Mouse (Mus musculus) megakaryocyte, embryonic 14.5 days (primary cell): Measurements from ENCODE around the gene Gja3. TPM values are rescaled to one million over a fixed set of nuclear protein-coding genes. Genes with fewer than 3 reads are reported as not detected.
A peak's percentile ranks its signal among the peaks of the same experiment; 100 is the strongest.
"Not testable (repeated sequence)": the region's sequence is repeated elsewhere in the genome, so short reads cannot be mapped to it uniquely, and the experiment has no call there.

Experiments
- H3K27me3 ChIP-seq: replicated peaks from 2 replicates; pipeline ENCODE3; 2012; ENCODE audit warnings: inconsistent platforms
- H3K36me3 ChIP-seq: replicated peaks from 2 replicates; pipeline ENCODE3; 2012; ENCODE audit warnings: low read length, inconsistent platforms, mixed read lengths
- H3K4me1 ChIP-seq: 2 replicates; pipeline ENCODE4 v1.6.1; 2012; ENCODE audit warnings: inconsistent platforms
- H3K4me3 ChIP-seq: replicated peaks from 2 replicates; pipeline ENCODE3; 2012; ENCODE audit warnings: moderate library complexity, mild to moderate bottlenecking, inconsistent platforms
- H3K9me3 ChIP-seq: 2 replicates; pipeline ENCODE4 v1.6.1; 2012; ENCODE audit warnings: inconsistent platforms
- FLI1 ChIP-seq: IDR thresholded peaks from 2 replicates; pipeline ENCODE4 v1.6.1; 2012; ENCODE audit warnings: low read length, inconsistent platforms, mixed read lengths
- GATA1 ChIP-seq: IDR thresholded peaks from 3 replicates; pipeline ENCODE4 v1.6.1; 2012; ENCODE audit warnings: mixed read lengths, low read length, inconsistent platforms, borderline replicate concordance
- polyA plus RNA-seq: library from polyadenylated mRNA; stranded (reverse); fragments of >175 nt; gene quantifications from 2 replicates; pipeline ENCODE4 v1.2.3, GENCODE M21; 2012; ENCODE audit warnings: low replicate concordance; ENCODE audit not compliant: insufficient read depth

Gja3 gene
- polyA plus RNA-seq, 1 experiment, result not detected

DNA sequence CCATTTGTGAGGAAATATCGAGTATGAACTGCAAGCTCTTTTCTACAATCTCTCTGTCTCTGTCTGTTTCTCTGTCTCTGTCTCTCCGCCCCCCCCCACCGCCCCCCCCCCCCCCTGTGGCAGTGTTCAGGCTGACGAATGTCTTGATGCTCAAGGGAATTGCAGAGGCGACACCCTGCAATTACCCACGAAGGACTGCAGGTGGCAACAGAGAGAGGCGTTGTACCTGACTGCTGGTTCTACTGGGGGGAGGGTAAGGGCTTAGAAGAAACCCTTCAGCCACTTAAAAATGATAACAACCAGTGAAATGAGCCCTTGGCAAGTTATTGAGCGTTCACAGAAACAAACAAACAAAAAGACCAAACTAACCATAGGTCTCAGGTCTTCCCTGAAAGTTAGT is 35.1 kb upstream of the Gja3 start:
- no peak for TF ChIP-seq GATA1
- TF ChIP-seq FLI1, result no peak
- Histone ChIP-seq H3K36me3 (no peaks in the 10 kb centered on the region), H3K27me3 (peaks cover 24% of the 10 kb centered on the region), H3K4me1 (no peaks in the 10 kb centered on the region), H3K4me3 (no peak overlapping the region), H3K9me3 (no peaks in the 10 kb centered on the region)

DNA sequence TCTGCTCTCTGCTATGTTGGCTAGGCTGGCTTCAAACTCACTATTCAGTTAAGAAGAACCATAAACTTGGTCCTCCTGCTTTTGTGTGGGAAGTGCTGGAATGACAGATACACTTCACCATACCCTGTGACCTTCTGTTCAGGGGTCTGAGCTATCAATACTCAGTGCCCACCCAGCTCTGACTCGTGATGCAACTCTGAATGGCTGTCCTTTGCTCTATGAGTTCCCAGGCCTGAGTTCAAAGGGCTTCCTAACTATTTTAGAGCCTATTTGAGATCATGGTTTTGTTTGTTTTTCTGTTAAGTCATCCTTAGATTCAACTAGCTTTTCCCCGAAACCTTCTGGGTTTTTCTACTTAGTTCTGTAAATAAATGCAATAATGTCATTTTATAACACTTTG is 32.1 kb upstream of the Gja3 start:
- no peaks in the 10 kb centered on the region for H3K4me1 ChIP-seq
- no peaks in the 10 kb centered on the region for H3K9me3 ChIP-seq
- TF ChIP-seq GATA1, result no peak
- TF ChIP-seq FLI1, result no peak
- H3K36me3 ChIP-seq, result no peaks in the 10 kb centered on the region
- peaks cover 16% of the 10 kb centered on the region for H3K27me3 ChIP-seq
- no peak overlapping the region for H3K4me3 ChIP-seq

DNA sequence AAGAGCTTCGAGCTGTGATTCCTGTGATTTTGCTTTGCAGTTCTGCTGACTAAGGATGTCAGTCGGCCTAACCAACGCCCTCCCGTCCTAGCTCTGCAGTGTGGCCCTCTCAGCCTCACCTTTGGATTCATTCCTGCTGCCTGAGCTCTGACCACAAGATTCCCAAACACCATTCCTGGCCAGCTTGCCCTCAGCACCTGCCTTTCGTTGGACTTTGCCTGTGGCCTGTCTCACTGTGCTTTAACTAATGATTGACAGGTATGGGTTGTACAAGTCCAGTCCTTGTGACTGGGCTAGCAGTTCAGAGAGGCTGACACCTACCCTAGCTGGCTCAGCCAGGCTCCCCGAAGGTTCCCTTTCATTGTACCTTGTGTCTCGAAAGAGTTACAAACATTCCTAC is 31.2 kb upstream of the Gja3 start:
- Histone ChIP-seq H3K4me3 (no peak overlapping the region), H3K9me3 (no peaks in the 10 kb centered on the region), H3K36me3 (no peaks in the 10 kb centered on the region), H3K27me3 (peaks cover 16% of the 10 kb centered on the region), H3K4me1 (no peaks in the 10 kb centered on the region)
- no peak for TF ChIP-seq FLI1
- TF ChIP-seq GATA1, result no peak

DNA sequence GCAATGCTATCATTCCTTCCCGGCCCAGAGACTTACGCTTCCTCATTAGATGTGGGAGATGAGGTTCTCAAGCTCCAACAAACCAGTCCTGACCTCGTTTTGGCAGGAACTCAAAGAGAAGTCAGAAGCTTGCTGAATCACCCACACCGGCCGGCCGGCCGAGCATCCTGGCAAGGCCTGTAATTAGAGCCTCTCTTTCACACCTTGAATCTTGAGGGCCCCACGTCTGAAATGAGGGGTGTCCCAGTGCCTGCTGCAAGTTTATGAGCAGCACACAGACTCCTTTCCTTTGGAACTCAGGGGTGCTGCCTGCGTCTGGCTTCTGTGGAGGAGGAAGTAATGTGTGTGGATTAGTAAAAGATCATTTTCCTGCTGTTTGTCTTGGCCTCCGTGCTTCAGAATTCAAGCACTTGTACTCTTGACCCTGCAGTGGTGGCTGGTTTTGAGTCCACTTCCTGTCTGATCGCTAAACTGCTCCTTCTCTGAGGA is 26.3 kb upstream of the Gja3 start:
- H3K27me3 ChIP-seq, result peaks cover 17% of the 10 kb centered on the region

DNA sequence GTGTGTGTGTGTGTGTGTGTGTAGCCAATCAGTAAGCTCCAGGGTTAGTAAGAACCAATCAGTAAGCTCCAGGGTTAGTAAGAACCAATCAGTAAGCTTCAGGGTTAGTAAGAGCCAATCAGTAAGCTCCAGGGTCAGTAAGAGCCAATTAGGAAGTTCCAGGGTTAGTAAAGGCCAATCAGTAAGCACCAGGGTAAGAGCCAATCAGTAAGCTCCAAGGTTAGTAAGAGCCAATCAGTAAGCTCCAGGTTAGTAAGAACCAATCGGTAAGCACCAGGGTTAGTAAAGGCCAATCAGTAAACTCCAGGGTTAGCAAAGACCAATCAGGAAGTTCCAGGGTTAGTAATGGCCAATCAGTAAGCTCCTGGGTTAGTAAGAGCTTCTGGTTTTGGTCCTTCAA is 25.0 kb upstream of the Gja3 start:
- H3K9me3 ChIP-seq, result peaks cover 6% of the 10 kb centered on the region
- no peaks in the 10 kb centered on the region for H3K36me3 ChIP-seq
- H3K4me3 ChIP-seq, result no peak overlapping the region
- H3K27me3 ChIP-seq, result peaks cover 17% of the 10 kb centered on the region
- no peaks in the 10 kb centered on the region for H3K4me1 ChIP-seq
- no peak for TF ChIP-seq FLI1
- TF ChIP-seq GATA1, result no peak

More for the DNA sequence above, 26.3 kb upstream of the Gja3 start:
- no peaks in the 10 kb centered on the region for H3K4me1 ChIP-seq
- H3K4me3 ChIP-seq, result no peak overlapping the region
- no peaks in the 10 kb centered on the region for H3K36me3 ChIP-seq
- H3K9me3 ChIP-seq, result no peaks in the 10 kb centered on the region
- TF ChIP-seq GATA1, result no peak
- TF ChIP-seq FLI1, result no peak

DNA sequence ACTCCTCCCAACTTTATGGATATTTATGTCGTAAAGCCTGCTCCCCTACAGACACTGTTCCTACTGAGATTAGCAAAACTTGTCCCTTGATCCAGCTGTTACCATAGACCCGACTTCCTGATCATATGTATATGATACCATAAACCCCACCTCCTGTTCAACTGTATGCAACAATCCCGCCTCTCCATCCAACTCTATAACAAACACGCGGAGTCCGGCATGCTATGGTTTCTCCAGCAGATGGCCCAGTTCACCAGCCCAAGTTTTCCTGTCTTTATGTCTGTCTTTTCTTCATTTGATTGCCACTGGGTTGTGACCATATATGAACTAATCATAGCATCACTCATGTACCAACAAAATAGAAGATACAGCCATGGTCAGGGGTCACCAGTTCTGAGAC is 17.6 kb upstream of the Gja3 start:
- Histone ChIP-seq H3K27me3 (peaks cover 13% of the 10 kb centered on the region), H3K4me1 (no peaks in the 10 kb centered on the region), H3K9me3 (peaks cover 6% of the 10 kb centered on the region), H3K36me3 (no peaks in the 10 kb centered on the region), H3K4me3 (no peak overlapping the region)
- TF ChIP-seq FLI1, result no peak
- TF ChIP-seq GATA1, result no peak

DNA sequence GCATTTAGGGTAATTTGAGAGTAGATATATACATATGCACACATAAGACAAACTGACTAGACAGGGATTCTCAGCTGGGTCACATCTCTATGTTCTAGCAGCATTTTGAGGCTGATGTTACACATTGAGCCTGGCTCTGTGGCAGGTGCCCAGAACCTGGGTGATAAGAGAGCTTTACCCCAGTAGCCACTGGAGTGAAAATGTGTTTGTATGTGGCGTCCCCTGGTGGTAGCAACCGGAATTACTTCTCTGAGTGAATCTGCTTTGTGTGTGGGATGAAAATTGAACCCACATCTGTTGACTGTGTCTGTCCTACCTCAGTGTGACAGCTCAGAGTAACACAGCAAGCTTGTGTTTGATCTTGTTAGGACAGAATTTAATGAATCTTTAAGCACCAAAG is 12.0 kb upstream of the Gja3 start:
- H3K4me1 ChIP-seq, H3K36me3 ChIP-seq, H3K9me3 ChIP-seq, H3K4me3 ChIP-seq: not testable (repeated sequence)
- peaks cover 13% of the 10 kb centered on the region for H3K27me3 ChIP-seq

DNA sequence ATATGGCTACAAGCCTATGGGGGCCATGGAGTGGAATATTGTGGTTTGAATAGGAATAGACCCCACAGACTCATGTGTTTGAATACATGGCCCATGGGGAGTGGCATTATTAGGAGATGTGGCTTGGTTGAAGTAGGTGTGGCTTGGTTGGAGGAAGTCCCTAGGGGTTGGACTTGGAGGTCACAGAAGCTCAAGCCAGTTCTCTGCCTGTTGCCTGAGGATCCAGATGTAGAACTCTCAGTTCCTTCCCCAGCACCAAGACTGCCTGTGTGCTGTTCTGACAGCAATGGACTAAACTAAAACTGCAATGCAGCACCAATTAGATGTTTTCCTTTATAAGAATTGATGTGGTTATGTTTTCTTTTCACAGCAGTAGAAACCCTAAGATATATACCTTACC is 8.2 kb upstream of the Gja3 start:
- H3K27me3 ChIP-seq, result peaks cover 2% of the 10 kb centered on the region

DNA sequence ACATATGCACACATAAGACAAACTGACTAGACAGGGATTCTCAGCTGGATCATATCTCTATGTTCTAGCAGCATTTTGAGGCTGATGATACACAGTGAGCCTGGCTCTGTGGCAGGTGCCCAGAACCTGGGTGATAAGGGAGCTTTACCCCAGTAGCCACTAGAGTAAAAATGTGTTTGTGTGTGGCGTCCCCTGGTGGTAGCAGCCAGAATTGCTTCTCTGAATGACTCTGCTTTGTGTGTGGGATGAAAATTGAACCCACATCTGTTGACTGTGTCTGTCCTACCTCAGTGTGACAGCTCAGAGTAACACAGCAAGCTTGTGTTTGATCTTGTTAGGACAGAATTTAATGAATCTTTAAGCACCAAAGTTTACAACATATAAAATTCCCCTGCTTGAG is 2.2 kb upstream of the Gja3 start:
- H3K4me1 ChIP-seq, H3K4me3 ChIP-seq, H3K36me3 ChIP-seq: not testable (repeated sequence)
- Histone ChIP-seq H3K27me3 (peaks cover 40% of the 10 kb centered on the region), H3K9me3 (peaks cover 10% of the 10 kb centered on the region)

More for the DNA sequence above, 8.2 kb upstream of the Gja3 start:
- H3K9me3 ChIP-seq, result peaks cover 10% of the 10 kb centered on the region
- H3K36me3 ChIP-seq, result no peaks in the 10 kb centered on the region
- TF ChIP-seq FLI1 (no peak), GATA1 (no peak)
- no peak overlapping the region for H3K4me3 ChIP-seq
- H3K4me1 ChIP-seq, result no peaks in the 10 kb centered on the region; the same call in 1 of the 2 replicates

DNA sequence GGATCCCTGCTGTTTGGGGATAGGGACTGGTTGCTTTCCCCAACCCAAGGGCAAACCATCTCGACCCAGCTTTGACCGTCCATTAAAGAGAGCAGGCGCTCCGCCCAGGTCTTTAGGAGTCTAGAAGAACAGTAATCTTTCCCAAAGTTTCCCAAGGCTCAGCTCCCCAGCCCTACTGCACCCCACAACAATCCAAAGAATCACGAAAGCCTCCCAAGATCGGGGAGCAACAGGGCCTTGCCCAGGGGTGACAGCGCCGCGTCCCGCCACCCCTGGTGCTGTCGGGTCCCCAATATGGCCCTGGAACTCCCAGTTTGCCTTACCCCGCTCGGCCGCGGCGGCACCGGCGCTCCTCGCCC is 717 bp downstream of the Gja3 start:
- Histone ChIP-seq H3K4me1 (peaks cover 8% of the 10 kb centered on the region), H3K4me3 (peak overlapping the region; percentile 83), H3K9me3 (no peaks in the 10 kb centered on the region), H3K36me3 (no peaks in the 10 kb centered on the region), H3K27me3 (peaks cover 54% of the 10 kb centered on the region)
- TF ChIP-seq FLI1 (no peak), GATA1 (no peak)

DNA sequence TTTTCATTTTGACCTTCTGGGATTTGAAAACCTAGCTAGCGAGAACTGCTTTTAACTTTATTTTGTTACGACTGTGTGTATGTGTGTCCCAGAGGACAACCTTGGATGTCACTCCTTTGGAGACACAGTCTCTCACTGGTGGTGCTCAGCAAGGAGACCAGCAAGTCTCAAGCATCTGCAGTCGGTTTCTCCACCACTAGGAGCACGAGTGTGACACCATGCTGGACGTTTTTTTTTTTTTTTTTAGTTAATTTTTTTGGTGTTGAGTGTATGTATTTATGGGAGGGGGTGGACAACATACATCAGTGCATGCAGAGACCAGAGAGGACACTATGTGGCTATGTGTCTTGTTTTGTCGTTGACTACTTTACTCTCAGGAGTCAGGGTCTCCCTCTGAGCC is 5.2 kb downstream of the Gja3 start:
- peaks cover 39% of the 10 kb centered on the region for H3K27me3 ChIP-seq

More for the DNA sequence above, 5.2 kb downstream of the Gja3 start:
- H3K4me3 ChIP-seq, result no peak overlapping the region
- H3K36me3 ChIP-seq, result no peaks in the 10 kb centered on the region
- TF ChIP-seq GATA1 (no peak), FLI1 (no peak)
- no peaks in the 10 kb centered on the region for H3K9me3 ChIP-seq
- H3K4me1 ChIP-seq, result peaks cover 5% of the 10 kb centered on the region
